Mouse (Mus musculus) C2C12 (cell line): ENCODE results near the gene Tenm1.

Experiments used
- CTCF ChIP-seq: IDR thresholded peaks from one replicate; pipeline ENCODE4 v1.5.1; 2011; ENCODE audit not compliant: control insufficient read depth, insufficient read depth, insufficient read length
- FOSL1 ChIP-seq: IDR thresholded peaks from one replicate; pipeline ENCODE4 v1.8.0; 2011; ENCODE audit warnings: mild to moderate bottlenecking, low read length; ENCODE audit not compliant: poor library complexity, insufficient read depth, severe bottlenecking
- MAX ChIP-seq: IDR thresholded peaks from one replicate; pipeline ENCODE4 v1.6.1; 2011; ENCODE audit warnings: mild to moderate bottlenecking, control low read depth
- MYOG ChIP-seq: IDR thresholded peaks from one replicate; pipeline ENCODE4 v1.6.1; 2011; ENCODE audit not compliant: control insufficient read depth, insufficient read length; ENCODE audit errors: extremely low read depth
- USF1 ChIP-seq: IDR thresholded peaks from one replicate; pipeline ENCODE4 v1.6.1; 2011; ENCODE audit warnings: low read depth, mild to moderate bottlenecking, control low read depth, moderate library complexity

- TF ChIP-seq CTCF (no peak), MAX (no peak), FOSL1 (no peak), USF1 (no peak), MYOG (no peak)
These were observed 848.4 kb downstream of the Tenm1 start for GRCm38 (mm10) chrX:42580521-42580920.
